Mouse (Mus musculus): ENCODE results near the gene Gtpbp2.
A peak's percentile ranks its signal among the peaks of the same experiment; 100 is the strongest.

The Gtpbp2 gene

GRCm38 (mm10) chr17:46160686-46161085, at the start of gene Gtpbp2:
Gene Gtpbp2, plus strand, starts transcription at chr17:46161032.
- peak; percentile 85 for DNase-seq

- DNase-seq = no peak
Measured at GRCm38 (mm10) chr17:46115489-46115888, 45.3 kb upstream of the Gtpbp2 start.

- DNase-seq = no peak
Measured at GRCm38 (mm10) chr17:46116138-46116537, 44.7 kb upstream of the Gtpbp2 start.

- no peak for DNase-seq
Measured at GRCm38 (mm10) chr17:46116881-46117280, 44.0 kb upstream of the Gtpbp2 start.

- DNase-seq = no peak
Measured at GRCm38 (mm10) chr17:46117623-46118422, 43.0 kb upstream of the Gtpbp2 start.

GRCm38 (mm10) chr17:46118423-46118850, 42.4 kb upstream of the Gtpbp2 start:
- no peak for DNase-seq

GRCm38 (mm10) chr17:46119641-46120040, 41.2 kb upstream of the Gtpbp2 start:
- DNase-seq = no peak

GRCm38 (mm10) chr17:46122791-46123190, 38.0 kb upstream of the Gtpbp2 start:
- DNase-seq = no peak

- no peak for DNase-seq
Measured at GRCm38 (mm10) chr17:46123285-46123684, 37.5 kb upstream of the Gtpbp2 start.

GRCm38 (mm10) chr17:46123953-46124700, 36.7 kb upstream of the Gtpbp2 start:
- no peak for DNase-seq

GRCm38 (mm10) chr17:46126608-46127007, 34.2 kb upstream of the Gtpbp2 start:
- DNase-seq = no peak

- DNase-seq = no peak
Measured at GRCm38 (mm10) chr17:46127814-46128493, 32.9 kb upstream of the Gtpbp2 start.

GRCm38 (mm10) chr17:46129741-46130498, 30.9 kb upstream of the Gtpbp2 start:
- DNase-seq = no peak

- peak; percentile 82 for DNase-seq
Measured at GRCm38 (mm10) chr17:46132058-46132718, 28.6 kb upstream of the Gtpbp2 start.

- DNase-seq = no peak
Measured at GRCm38 (mm10) chr17:46132862-46133261, 28.0 kb upstream of the Gtpbp2 start.

GRCm38 (mm10) chr17:46138563-46139236, 22.1 kb upstream of the Gtpbp2 start:
- DNase-seq = no peak

GRCm38 (mm10) chr17:46139872-46140271, 21.0 kb upstream of the Gtpbp2 start:
- no peak for DNase-seq

GRCm38 (mm10) chr17:46143578-46144423, 17.0 kb upstream of the Gtpbp2 start, which contains the start of gene Rsph9:
Gene Rsph9, minus strand, starts transcription at chr17:46144216.
- DNase-seq = peak; percentile 77

GRCm38 (mm10) chr17:46152847-46153782, 7.7 kb upstream of the Gtpbp2 start, which contains the start of gene Mad2l1bp:
Gene Mad2l1bp, minus strand, starts transcription at chr17:46153553.
- DNase-seq = peak; percentile 79

Data from right cerebral cortex, postnatal 4 days (tissue).